Mouse (Mus musculus) mesoderm, embryonic 11.5 days (tissue): ENCODE results near the gene Gm28635.
"Not testable (repeated sequence)": the region's sequence is repeated elsewhere in the genome, so short reads cannot be mapped to it uniquely, and the experiment has no call there.

Experiments
- DNase-seq: peaks from one replicate; pipeline ENCODE4 v3.0.0-alpha.2; 2012; ENCODE audit warnings: low read depth, low spot score

Gm28635 gene

DNA sequence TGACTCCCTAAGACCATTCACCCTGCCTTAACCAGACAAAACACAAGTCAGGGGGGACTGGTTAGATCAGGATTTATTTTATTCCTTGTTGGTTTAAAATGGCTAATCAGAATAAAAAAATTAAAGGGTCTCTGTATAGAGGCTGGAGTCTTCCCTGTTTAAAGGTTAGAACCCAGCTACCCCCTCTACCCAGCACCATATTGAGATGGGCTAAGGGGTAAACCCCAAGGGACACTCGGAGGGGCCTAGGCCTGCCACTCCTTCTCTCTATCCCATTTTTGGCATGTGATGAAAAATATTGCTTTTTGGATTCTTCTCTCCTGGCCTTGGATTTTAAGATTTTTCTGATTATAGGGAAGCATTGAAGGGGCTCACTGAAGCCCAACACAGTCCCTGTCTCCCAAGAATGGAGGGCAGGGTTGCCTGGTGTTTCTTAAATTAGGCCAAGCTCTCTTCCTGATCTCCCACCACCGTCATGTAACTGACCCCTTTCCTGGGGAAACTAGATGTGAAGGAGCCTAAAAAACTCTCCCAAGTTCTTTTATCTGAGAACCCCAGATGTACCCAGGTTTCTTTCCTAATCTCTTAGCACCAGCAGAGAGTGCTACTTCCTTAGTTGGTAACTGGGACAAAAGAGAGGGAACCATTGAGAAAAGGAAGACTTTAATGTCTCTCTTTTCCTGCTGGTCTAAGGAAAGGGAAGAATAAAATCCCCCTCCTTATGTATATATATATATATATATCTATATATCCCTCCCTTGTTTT is 10.4 kb upstream of the Gm28635 start:
- DNase-seq, result no peak

DNA sequence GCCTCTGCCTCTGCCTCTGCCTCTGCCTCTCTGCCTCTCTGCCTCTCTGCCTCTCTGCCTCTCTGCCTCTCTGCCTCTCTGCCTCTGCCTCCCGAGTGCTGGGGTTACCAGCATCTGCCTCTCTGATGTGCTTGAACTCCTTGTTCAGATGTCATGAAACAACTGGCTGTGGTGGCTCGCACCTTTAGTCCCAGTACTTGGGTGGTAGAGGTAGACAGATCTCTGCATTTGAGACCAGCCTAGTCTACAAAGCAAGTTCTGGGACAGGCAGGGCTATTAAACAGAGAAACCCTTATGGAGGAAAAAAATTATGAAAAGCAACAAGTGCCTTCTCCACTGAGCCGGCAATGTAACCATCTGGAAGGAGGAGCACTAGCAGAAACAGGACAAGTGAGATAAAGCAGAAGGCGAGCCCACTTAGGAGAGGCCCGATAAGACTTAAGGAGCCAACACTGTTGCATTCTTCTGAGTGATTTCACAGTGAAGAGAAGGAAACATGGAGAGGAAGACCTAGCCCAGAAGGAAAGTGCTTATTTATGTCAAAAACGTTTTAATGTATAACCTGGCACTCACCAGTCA is 4.9 kb upstream of the Gm28635 start:
- DNase-seq, result no peak

DNA sequence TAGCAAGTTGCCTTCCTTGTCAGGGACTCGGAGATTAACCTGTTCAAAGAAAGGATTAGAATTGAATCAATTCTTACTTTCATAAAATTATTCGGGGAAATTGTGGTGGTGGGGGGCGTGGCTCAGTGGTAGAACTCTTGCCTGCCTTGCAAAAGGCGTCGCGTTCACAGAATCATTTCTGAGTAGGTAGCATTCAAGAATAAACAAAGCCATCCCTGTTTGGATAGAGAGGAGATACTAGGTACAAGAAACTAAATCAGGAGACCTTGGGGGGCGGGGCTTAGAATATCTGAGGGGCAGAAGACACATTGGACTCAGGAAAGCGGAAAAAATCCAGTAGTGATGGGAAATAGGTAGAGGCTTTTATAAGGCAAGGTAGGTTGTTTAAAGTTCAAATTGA is 1.2 kb upstream of the Gm28635 start, which contains the start of gene Tmx2:
Gene Tmx2, minus strand, starts transcription at position 125 of the 400 bp plus-strand sequence.
- no peak for DNase-seq

DNA sequence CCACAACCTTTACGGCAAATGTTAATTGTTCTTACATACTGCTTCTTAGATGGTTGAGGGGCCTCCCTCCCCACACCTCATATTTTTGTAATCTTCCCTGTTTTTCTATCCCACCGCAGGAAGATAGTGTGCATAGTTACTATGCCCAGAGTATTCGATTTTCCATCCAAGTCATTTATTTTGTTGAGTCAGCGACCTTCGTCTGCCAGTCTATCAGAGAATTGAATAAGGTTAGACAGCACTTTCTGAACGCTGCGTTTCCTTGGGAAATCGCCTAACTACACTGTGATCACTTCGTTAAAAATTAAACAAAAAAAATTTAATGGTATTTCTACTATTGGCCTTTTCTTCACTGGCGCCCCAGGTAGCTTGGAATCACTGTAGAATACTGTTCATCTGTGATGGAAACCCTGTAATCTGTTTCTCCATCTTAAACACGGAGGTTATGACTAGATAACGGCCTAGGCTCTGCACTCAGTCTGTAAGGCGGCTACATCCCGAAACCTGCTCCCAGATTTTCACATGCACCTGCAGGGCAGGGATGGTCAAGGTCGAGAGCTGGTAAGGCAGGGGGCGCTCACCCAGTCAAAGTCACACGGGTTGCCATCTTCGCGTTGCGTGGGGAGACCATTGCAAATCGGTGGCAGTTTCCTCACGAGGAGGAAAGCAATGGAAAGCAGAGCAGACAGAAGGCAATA is 422 bp downstream of the Gm28635 start:
- DNase-seq, result peak; percentile 32

DNA sequence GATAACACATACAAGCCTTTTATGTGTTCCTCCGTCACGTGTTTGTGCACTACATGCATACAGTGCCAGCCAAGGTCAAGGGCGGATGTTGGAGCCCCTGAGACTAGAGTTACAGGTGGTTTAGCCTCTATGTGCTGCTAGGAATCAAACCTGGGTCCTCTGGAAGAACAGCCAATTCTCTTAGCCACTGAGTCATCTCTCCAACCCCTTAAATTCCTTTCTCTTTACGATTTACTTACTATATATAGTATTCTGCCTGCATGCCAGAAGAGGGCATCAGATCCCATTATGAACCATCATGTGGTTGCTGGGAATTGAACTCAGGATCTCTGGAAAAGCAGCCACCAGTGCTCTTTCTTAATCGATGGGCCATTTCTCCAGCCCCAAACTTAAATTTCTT is 6.3 kb downstream of the Gm28635 start:
- not testable (repeated sequence) for DNase-seq

DNA sequence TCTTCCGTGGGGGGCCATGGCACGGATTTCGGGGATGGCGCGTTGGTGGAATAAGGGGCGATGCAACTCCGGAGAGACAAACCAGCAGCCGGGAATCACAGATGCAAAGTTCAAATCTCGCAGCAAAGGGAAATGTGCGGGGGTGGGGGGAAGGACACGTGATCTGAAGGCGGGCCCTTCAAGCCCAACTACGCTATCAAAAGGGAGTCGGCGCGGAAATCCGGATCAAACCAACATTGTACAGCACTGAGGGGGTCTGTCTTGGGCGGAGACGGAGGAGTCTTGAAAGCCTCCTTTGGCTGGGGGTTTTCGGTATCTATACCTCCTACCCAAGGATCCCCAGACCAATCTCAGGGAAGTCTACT is 7.3 kb downstream of the Gm28635 start, which contains the start of gene Selenoh:
Gene Selenoh, minus strand, starts transcription at position 202 of the 365 bp plus-strand sequence.
- DNase-seq, result peak; percentile 95

DNA sequence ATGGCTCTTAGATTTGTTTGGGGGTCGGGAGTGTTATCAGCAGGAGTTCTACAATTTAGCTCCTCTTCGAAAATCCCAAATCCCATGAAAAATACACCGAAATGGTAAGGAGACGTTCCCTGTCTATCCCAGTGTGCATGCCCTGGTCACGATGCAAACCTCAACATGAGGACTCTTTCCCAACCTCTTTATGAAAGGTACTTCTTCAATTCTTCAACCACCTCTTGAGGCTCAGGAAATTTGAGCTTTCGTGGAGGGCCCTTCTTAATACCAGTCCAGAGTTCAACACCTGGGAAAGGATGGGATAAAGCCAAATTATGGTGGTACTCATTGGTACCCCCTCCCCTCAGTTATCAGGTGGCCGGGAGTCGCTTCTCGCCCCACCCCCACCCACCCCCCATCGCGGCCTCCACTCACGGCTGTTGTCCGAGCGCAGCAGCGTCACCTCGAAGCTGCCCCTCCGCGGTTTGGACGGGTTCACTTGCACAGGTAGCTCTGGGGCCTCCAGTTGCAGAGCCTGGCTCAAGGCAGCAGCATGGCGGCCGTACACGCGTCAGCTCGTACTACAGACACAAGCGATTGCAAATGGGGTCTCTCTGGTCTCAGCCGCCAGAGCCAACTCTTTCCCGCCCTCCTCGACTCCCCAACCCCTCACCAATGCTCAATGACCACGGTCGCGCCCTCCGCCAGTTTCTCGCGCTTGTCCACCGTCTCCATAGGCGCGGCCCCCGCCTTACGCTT is 7.8 kb downstream of the Gm28635 start:
- no peak for DNase-seq

DNA sequence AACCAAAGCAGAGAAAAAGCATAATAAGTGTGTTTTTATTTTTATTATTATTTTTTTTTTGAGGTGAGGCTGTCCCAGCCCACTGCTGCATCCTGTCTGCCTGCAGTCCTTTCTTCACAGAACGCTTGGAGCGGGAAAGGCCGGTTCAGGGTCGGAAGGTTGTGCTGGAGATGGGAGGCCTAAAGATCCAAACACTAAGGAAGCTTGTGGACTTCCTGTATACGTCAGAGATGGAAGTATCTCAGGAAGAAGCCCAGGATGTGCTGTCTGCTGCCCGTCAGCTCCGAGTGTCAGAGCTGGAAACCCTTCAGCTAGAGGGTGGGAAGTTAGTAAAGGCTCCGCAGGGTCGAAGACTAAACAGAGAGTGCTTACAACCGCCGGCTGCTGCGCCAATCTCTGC is 11.8 kb downstream of the Gm28635 start:
- no peak for DNase-seq

DNA sequence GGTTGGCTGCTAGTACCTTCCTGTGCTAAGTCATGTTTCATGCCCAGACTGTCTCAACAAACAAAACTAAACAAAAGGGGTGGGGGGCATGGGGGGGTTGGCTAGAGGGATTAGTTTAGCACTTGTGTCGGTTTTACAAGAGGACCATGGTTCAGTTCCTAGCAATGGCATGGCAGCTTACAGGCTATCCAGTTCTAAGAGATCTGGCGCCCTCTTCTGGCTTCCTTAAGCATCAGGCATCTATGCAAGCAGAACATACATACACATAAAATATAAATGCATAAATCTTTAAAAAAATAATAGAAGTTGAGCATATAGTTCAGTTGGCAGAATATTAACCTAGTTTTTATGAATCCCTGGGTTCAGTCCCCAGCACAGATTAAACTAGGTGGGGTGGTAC is 15.0 kb downstream of the Gm28635 start:
- DNase-seq, result peak; percentile 56

DNA sequence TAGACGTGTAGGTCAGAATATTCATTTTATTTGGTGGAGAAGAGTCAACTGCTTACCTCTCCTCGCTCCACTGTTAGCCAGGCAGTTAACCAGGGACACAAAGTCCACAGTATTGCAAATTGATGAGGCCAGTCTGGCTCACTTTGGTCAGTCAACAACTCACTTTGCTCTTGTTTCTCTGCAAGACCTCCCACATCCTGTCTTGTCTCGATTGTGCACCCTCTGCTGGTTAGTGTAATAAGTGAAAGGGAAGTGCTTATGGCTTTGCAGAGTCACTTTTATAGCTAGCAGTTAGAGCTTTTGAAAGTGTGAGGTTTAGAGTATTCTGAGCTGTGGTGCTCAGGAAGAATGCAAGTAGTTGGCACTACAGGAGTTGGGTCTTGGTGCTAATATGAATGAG is 17.6 kb downstream of the Gm28635 start:
- peak; percentile 31 for DNase-seq

DNA sequence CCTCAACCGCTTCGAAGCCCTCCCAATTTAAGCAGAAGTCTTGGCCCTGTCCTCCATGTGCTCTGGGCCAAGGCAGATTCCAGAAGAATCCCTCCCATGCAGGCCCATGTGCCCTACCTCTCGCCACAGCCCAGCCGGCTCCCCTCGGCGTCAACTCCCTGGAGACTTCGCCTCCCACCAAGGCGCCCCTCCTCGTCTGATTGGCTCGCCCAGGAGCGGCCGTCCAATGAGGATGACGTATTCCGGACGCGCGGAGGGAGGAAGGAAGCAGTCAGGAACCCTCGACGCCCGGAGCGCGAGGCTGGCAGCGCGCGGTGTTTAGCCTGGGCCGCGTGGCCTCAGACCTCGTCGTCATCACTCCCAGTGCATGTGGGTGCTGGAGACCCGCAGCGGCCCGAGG is 19.0 kb downstream of the Gm28635 start, which contains the start of gene Btbd18:
Gene Btbd18, plus strand, starts transcription at position 274 of the 400 bp plus-strand sequence.
- no peak for DNase-seq

DNA sequence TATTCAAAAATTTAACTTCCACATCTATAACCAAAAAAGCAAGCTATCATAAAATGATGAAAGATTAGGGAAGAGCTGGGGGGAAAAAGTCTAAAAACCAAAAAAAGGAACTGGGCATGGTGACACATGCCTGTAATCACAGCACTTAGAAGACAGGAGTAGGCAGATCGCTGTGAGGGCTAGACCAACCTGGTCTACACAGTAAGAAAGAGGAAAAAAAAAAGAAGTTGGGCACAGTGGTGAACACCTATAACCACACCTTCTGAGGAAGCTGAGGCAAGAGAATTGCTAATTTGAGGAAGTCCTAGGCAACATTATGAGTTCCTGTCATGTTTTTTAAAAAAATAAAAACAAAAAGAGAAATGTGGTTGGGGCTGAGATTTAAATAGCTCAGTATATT is 22.0 kb downstream of the Gm28635 start:
- no peak for DNase-seq

DNA sequence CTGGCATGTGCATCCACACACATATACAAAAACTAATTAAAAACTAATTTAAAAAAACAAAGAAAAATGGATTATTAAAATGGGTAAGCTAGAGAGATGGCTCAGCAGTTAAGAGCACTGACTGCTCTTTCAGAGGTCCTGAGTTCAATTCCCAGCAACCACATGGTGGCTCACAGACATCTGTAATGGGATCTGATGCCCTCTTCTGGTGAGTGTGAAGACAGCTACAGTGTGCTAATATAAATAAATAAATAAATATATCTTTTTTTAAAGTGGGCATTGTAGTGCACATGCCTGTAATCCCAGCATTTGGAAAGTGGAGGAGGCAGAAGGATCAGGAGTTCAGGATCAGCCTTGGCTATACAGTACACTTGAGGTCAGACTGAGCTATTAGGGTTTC is 24.5 kb downstream of the Gm28635 start:
- DNase-seq, result no peak

DNA sequence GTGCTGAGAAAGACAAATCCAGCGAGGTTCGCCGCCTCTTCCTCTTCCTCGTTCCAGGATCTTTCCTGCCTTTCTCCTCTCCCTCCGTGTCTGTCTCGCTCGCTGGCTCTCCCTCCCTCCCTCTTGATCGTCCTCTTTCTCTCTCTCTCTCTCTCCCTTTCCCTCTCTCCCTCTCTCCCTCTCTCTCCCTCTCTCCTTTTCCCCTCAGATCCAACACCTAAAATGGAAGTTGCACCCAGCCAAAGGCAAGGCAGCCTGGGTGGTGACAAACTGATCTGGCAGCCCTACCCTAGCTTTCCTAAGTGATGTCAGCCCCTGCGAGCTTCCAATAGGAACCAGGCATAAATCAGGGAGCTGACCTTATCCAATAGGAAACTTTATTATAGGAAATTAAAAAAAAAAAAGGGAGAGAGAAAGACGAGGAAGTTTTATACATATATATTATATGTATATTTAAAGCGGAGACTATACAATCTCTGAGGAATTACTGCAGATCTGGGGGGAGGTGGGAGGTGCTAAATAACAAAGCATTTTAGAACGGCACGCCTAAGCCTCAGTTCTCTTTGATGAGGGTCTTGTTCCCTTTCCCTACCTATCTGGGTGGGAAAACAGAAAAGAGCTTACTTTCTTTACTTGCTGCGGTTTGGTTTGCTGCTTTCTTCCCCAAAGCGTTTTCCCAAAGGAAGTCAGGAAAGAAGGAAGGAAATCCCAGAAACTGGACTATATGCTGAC is 27.2 kb downstream of the Gm28635 start, which contains the start of gene Ctnnd1:
Gene Ctnnd1, minus strand, starts transcription at position 302 of the 732 bp plus-strand sequence.
- peak; percentile 94 for DNase-seq

DNA sequence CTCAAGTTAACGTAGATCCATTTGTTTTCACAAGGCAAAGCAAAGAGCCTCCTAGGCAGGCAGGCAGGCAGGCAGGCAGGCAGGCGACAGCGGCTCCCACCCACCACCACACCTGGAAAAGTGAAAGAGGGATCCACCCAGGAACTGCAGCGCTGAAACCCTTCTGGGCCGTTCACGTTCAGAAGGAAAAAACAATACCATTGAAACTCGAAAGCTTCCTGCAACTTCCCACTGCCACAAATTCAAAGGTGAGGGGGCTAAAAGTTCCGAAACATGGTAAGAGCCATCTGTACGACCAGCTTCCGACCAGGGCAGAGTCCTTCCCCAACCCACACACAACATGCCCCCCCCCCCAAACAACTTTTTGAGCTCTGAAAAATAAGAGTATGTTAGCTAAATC is 28.2 kb downstream of the Gm28635 start:
- no peak for DNase-seq

DNA sequence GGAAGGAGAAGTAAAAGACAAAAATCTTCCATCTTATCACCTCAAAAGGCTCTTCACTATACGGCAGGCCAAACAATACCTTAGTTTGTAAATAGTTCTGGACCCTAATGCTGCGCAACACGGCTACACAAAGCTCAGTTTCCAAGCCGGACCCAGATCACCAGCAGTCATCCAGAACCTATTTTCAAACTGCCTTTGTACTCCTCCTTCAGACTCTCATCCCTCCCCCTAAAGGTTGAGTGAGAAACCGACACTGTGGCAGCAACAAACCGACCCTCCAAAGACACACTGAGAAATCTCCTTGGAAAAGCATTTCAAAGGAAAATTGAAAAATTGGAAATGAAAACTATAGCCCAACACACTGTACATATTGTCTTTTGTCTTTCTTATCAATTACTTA is 29.5 kb downstream of the Gm28635 start:
- no peak for DNase-seq

DNA sequence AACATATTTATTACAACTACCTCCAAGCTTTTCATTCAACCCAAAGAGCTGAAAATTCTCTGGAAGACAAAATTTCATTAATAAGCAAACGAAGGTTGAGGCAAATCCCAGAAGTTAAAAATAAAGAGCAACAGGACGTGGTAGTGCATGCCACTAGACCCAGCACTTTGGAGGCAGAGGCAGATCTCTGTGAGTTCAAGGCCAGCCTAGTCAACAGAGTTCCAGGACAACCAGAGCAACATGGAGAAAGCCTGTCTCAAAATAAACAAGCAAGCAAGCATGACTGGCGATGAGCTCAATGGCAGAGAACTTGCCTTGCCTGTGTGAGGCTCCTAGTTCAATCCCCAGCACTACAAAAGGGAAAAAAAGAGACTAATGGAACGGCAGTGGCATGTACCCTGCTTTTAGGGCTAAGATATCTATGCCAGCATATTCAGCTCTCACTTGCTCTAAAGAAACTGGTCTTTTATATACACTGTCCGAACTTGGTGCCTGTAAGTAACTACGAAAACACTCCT is 30.7 kb downstream of the Gm28635 start:
- no peak for DNase-seq

DNA sequence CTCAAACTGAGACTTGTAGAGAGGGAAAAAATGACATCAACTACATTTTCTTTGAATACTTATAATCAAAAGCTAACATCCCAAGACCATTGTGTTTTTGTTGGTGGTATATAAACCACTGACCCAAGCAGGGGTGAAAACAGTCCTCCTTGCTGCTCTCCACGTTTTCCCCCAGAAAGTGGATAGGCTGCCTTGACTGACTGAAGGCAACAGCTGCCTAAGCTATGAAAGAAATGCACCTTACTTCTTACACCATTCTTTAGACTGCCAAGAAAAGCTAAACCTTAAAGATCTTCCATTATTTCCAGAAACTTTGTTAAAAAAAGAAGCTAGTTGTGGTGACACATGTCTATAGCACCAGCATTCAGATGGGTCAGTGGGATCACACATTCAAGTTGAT is 31.7 kb downstream of the Gm28635 start:
- no peak for DNase-seq

DNA sequence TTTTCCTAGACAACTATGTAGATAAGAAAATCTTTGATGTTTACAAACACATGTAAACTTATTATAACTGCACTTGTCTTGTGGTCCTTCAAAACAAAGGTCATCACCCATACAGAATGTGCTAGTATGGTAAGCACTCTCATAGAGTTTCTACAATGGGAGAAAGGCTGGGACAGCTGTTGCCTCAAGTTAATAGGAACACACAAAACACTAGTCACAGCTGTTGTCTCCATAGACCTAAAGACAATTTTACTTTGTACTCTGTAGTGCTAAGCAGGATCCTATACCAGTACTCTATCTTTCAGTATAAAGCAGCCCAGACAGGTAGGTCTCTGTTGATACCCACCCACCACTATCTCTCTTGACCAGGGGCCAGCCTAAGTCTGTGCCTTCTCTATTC is 37.0 kb downstream of the Gm28635 start:
- no peak for DNase-seq

DNA sequence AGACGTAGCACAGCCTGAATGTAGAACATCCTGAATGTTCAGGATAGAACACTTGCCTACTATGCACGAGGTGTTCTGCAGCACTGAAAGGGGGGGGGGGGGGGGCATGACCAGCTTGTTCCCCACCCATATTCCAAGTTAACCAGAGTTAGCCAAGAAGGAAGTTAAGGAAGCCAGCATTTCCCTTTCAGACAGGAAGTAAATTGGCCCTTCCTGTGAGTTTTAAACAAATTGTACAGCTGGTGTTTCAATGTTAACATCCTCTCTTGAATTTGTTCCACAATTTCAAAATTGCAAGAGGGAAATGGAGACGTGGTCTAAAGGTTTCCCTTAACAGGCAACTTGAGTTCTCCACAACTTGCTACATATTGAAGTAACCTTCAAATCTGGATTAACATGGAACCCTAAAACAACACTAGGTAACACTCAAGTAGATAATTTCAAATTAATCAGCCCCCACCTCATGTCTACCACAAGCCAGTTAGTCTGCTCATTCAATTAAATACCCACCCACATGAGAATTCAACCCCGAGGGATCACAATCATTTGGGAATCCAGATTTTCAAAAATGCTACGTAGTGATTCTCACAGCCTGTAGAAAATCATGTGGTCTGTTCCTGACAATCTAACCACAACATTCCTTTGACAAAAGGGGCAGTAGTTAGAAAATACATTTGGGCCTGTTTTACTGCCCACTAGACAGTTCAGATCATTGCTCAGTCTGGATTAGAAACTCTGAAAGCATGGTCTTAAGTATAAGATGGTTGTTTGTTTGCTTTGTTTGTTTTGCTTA is 39.2 kb downstream of the Gm28635 start:
- DNase-seq, result no peak
